10 mouse cellular contexts compared by ENCODE assay signal in genomic region chr15:68342542-68342941, GRCm38 (mm10).
A peak's percentile ranks its signal among the peaks of the same experiment; 100 is the strongest.
DNase-seq lines count a peak whose midpoint lies in the region; ATAC-seq and TF ChIP-seq lines count a peak whose summit lies in the region.
"Had no signal": no experiment of that assay in that cellular context is flagged by ENCODE, and none has a peak within 500 bp of the region (broad histone marks: within the 10 kb centered on the region; RNA-seq: fewer than 3 reads in every experiment).

No protein-coding gene starts in this region.

- H3K4me3 ChIP-seq in embryonic fibroblast, embryonic 13.5 days (ENCODE audit: insufficient read depth, low read length): no peak overlapping the region
- H3K4me3 ChIP-seq in hindbrain, postnatal 0 days (ENCODE audit: low read length): no peak overlapping the region
- H3K4me3 ChIP-seq in forebrain, embryonic 15.5 days: no peak overlapping the region
- H3K4me3 ChIP-seq: liver, embryonic 12.5 days; midbrain, embryonic 15.5 days had no signal

- no peak for TF ChIP-seq CTCF in embryonic fibroblast, embryonic 13.5 days (IDR thresholded peaks at IDR 0.05; ENCODE audit: borderline replicate concordance, insufficient read depth, low read length)
- TF ChIP-seq CTCF in hindbrain, postnatal 0 days (IDR thresholded peaks at IDR 0.05; ENCODE audit: low read depth): no peak

- WGBS in hindbrain, postnatal 0 days: 92% methylated on average over 1 of the region's 1 CpGs
- WGBS in forebrain, embryonic 15.5 days: 96% methylated on average over 1 of the region's 1 CpGs

- no peak for ATAC-seq in hindbrain, postnatal 0 days
- no peak for ATAC-seq in forebrain, embryonic 15.5 days (replicated peaks)
- ATAC-seq: liver, embryonic 12.5 days; midbrain, embryonic 15.5 days had no signal

- no peak overlapping the region for H3K9ac ChIP-seq in hindbrain, postnatal 0 days (replicated peaks; ENCODE audit: low read length)
- no peak overlapping the region for H3K9ac ChIP-seq in forebrain, embryonic 15.5 days (replicated peaks)
- H3K9ac ChIP-seq: liver, embryonic 12.5 days; midbrain, embryonic 15.5 days had no signal

- no peaks in the 10 kb centered on the region for H3K36me3 ChIP-seq in hindbrain, postnatal 0 days (ENCODE audit: insufficient read depth, low read length)
- peaks cover 8% of the 10 kb centered on the region for H3K36me3 ChIP-seq in forebrain, embryonic 15.5 days

- H3K9me3 ChIP-seq in hindbrain, postnatal 0 days (ENCODE audit: low read length): no peaks in the 10 kb centered on the region
- H3K9me3 ChIP-seq in forebrain, embryonic 15.5 days: no peaks in the 10 kb centered on the region
- H3K9me3 ChIP-seq: liver, embryonic 12.5 days; midbrain, embryonic 15.5 days had no signal

- H3K4me1 ChIP-seq in embryonic fibroblast, embryonic 13.5 days (ENCODE audit: control insufficient read depth, insufficient read depth, low read length): no peaks in the 10 kb centered on the region
- no peaks in the 10 kb centered on the region for H3K4me1 ChIP-seq in hindbrain, postnatal 0 days (ENCODE audit: insufficient read depth, low read length)
- H3K4me1 ChIP-seq in forebrain, embryonic 15.5 days: no peaks in the 10 kb centered on the region
- H3K4me1 ChIP-seq: liver, embryonic 12.5 days; midbrain, embryonic 15.5 days had no signal

- H3K27ac ChIP-seq in embryonic fibroblast, embryonic 13.5 days (ENCODE audit: insufficient read depth, low read length): 0 out of 2 replicates have a peak overlapping the region, but pooled peaks have one; percentile 35
- H3K27ac ChIP-seq in hindbrain, postnatal 0 days: no peak overlapping the region
- no peak overlapping the region for H3K27ac ChIP-seq in forebrain, embryonic 15.5 days (replicated peaks)
- H3K27ac ChIP-seq: liver, embryonic 12.5 days; midbrain, embryonic 15.5 days had no signal

- no peak for TF ChIP-seq POLR2A in embryonic fibroblast, embryonic 13.5 days (IDR thresholded peaks at IDR 0.05; ENCODE audit: low read depth, low read length)

- H3K27me3 ChIP-seq in hindbrain, postnatal 0 days (ENCODE audit: insufficient read depth, low read length): no peaks in the 10 kb centered on the region
- H3K27me3 ChIP-seq in forebrain, embryonic 15.5 days: no peaks in the 10 kb centered on the region
- H3K27me3 ChIP-seq: liver, embryonic 12.5 days; midbrain, embryonic 15.5 days had no signal

- peak; percentile 29 for DNase-seq in urinary bladder, postnatal 14 days (ENCODE audit: low spot score)
- DNase-seq in urinary bladder, postnatal 10 days (ENCODE audit: low spot score): no peak
- peak; percentile 83 for DNase-seq in heart, postnatal 4 days
- DNase-seq in hindbrain, postnatal 0 days (ENCODE audit: low spot score): no peak
- DNase-seq in thymus, postnatal 25 days: no peak
- DNase-seq: spleen, adult 18-20 months had no signal

- no peak overlapping the region for H3K4me2 ChIP-seq in hindbrain, postnatal 0 days (ENCODE audit: low read depth, low read length)
- no peak overlapping the region for H3K4me2 ChIP-seq in forebrain, embryonic 15.5 days (replicated peaks)
- H3K4me2 ChIP-seq: liver, embryonic 12.5 days; midbrain, embryonic 15.5 days had no signal

Comparison
In these comparisons a context has a peak if more than half of its experiments do, and no peak if none do; other contexts are left out.
1. DNase-seq: peak in urinary bladder, postnatal 14 days (single experiment) and heart, postnatal 4 days (single experiment); none in urinary bladder, postnatal 10 days (single experiment), hindbrain, postnatal 0 days (single experiment) and thymus, postnatal 25 days (single experiment).